Mouse (Mus musculus) monocyte, adult 59 days (primary cell): Measurements from ENCODE around the gene Mup22. TPM values are rescaled to one million over a fixed set of nuclear protein-coding genes. Genes with fewer than 3 reads are reported as not detected.

Source experiments
- total RNA-seq, 2 experiments: library from RNA; stranded (reverse); gene quantifications; one replicate each; pipeline ENCODE4 v1.2.4; 2023

Mup22 gene
- not detected for total RNA-seq

DNA sequence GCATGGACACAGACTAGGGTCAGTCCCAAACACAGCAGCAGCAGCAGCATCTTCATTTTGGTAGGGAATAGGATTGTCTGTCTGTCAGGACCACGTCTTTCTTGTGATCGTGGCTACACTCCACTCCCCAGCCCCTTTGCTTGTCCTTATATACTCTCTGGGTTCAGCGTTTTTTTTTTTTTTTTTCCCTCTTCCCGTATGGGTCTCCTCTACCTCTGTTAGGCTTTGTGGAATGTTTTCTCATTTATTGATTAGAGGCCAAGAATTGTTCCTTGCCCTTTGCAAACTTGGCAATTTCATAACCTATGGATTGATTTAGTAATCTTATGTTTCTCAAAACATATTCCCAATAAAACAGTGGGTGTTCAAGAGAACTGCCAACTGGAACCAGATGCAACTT lies at the start of gene Mup22:
TSS of gene Mup22 (minus strand) at position 101 of the 400 bp plus-strand sequence.

Other genes with a start within 250 kb of the Mup22 start
- gene Mup10, start 239.3 kb downstream of the Mup22 start, total RNA-seq = not detected
- not detected for gene Mup11, start 159.1 kb downstream of the Mup22 start, total RNA-seq
- gene Mup12, start 80.1 kb downstream of the Mup22 start, total RNA-seq = not detected